24 mouse cellular contexts compared by ENCODE assay signal in the genomic region with DNA sequence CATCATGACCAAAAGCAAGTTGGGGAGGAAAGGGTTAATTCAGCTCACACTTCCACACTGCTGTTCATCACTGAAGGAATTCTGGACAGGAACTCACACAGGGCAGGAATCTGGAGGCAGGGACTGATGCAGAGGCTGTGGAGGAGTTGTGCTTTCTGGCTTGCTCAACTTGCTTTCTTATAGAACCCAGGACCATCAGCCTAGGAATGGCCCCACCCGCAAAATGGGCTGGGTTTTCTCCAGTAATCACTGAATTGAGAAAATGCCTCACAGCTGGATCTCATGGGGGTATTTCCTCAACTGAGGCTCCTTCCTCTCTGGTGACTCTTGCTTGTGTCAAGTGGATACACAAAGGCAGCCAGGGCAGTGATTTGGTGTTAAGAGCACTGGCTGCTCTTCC. TPM values are rescaled to one million over a fixed set of nuclear protein-coding genes. Genes with fewer than 3 reads are reported as not detected.
DNase-seq lines count a peak whose midpoint lies in the region; ATAC-seq and TF ChIP-seq lines count a peak whose summit lies in the region.
"Had no signal": no experiment of that assay in that cellular context is flagged by ENCODE, and none has a peak within 500 bp of the region (broad histone marks: within the 10 kb centered on the region; RNA-seq: fewer than 3 reads in every experiment).

No protein-coding gene starts in this region.

- TF ChIP-seq CTCF in ES-Bruce4 (IDR thresholded peaks at IDR 0.05; ENCODE audit: low read depth, low read length), result no peak

- TF ChIP-seq EP300 in ES-Bruce4 (IDR thresholded peaks at IDR 0.05; ENCODE audit: insufficient read depth, low read depth, low read length), result peak; percentile 39; the same call in 1 of the 2 replicates

- H3K9me3 ChIP-seq in ES-Bruce4 (replicated peaks; ENCODE audit: control insufficient read depth, insufficient read depth, low read length, poor library complexity, severe bottlenecking), result no peaks in the 10 kb centered on the region
- H3K9me3 ChIP-seq in ES-E14 (ENCODE audit: control insufficient read depth, insufficient read depth, low read depth, low read length), result no peaks in the 10 kb centered on the region
- H3K9me3 ChIP-seq: embryonic facial prominence, embryonic 13.5 days; embryonic facial prominence, embryonic 15.5 days; forebrain, embryonic 10.5 days; forebrain, embryonic 12.5 days had no signal

- no peaks in the 10 kb centered on the region for H3K27me3 ChIP-seq in ES-Bruce4 (ENCODE audit: control insufficient read depth, insufficient read depth, low read length, poor library complexity, severe bottlenecking)
- H3K27me3 ChIP-seq: embryonic facial prominence, embryonic 13.5 days; embryonic facial prominence, embryonic 15.5 days; forebrain, embryonic 12.5 days had no signal

- in situ Hi-C loops in ES-E14 (cut with MboI; ENCODE audit: low sequenced_read_pairs in 2 of 2, unreplicated experiment in 2 of 2), result no loop called here

- H3K4me3 ChIP-seq in ES-Bruce4 (ENCODE audit: low read depth, low read length) (no peak overlapping the region), ES-E14 (ENCODE audit: insufficient read depth in 1 of 2, low read depth in 1 of 2, low read length in 2 of 2, poor library complexity in 1 of 2, severe bottlenecking in 1 of 2) (no peak overlapping the region)
- H3K4me3 ChIP-seq: embryonic facial prominence, embryonic 13.5 days; embryonic facial prominence, embryonic 15.5 days; erythroblast, embryonic 14.5 days; forebrain, embryonic 10.5 days; forebrain, embryonic 12.5 days had no signal

- H3K27ac ChIP-seq in ES-Bruce4 (ENCODE audit: insufficient read depth, low read length), result peak overlapping the region; percentile 37
- peak overlapping the region; percentile 11; the same call in 1 of the 2 replicates for H3K27ac ChIP-seq in ES-E14 (ENCODE audit: insufficient read depth, low read depth, low read length, poor library complexity, severe bottlenecking)
- H3K27ac ChIP-seq: embryonic facial prominence, embryonic 13.5 days; embryonic facial prominence, embryonic 15.5 days; forebrain, embryonic 10.5 days; forebrain, embryonic 12.5 days had no signal

- no peak for ATAC-seq in inflammation-experienced regulatory T-cells, adult 6 months
- ATAC-seq: CD4-positive, CD25-positive, alpha-beta regulatory T cell, adult 4 months; forebrain, embryonic 14.5 days; forebrain, embryonic 16.5 days had no signal

- H3K9ac ChIP-seq in ES-Bruce4 (ENCODE audit: low read depth, poor library complexity, severe bottlenecking) (no peak overlapping the region), ES-E14 (ENCODE audit: insufficient read depth, low read depth, low read length, poor library complexity, severe bottlenecking) (no peak overlapping the region)
- H3K9ac ChIP-seq: embryonic facial prominence, embryonic 13.5 days; embryonic facial prominence, embryonic 15.5 days; forebrain, embryonic 12.5 days had no signal

- H3K36me3 ChIP-seq in ES-Bruce4 (ENCODE audit: control insufficient read depth, insufficient read depth, low read length, poor library complexity, severe bottlenecking), result no peaks in the 10 kb centered on the region
- no peaks in the 10 kb centered on the region for H3K36me3 ChIP-seq in ES-E14 (ENCODE audit: control insufficient read depth, insufficient read depth, low read length, poor library complexity, severe bottlenecking)
- H3K36me3 ChIP-seq: embryonic facial prominence, embryonic 15.5 days had no signal

- H3K4me1 ChIP-seq in ES-Bruce4 (ENCODE audit: control insufficient read depth, insufficient read depth, low read length), result peaks cover 2% of the 10 kb centered on the region
- H3K4me1 ChIP-seq in ES-E14 (ENCODE audit: control insufficient read depth in 2 of 2, insufficient read depth in 2 of 2, low read length in 2 of 2, poor library complexity in 1 of 2), result peaks cover 5 to 7% of the 10 kb centered on the region in 2 experiments; a peak in 3 of 4 replicates

- peak; percentile 66 for DNase-seq in ES-E14 (ENCODE audit: low read depth, low spot score)
- peak; percentile 95 for DNase-seq in ZHBTc4 (ENCODE audit: low read depth, low spot score)
- DNase-seq in lung, postnatal 36 days, result no peak
- DNase-seq: adrenal gland, adult 2 months; adrenal gland, postnatal 10 days; adrenal gland, postnatal 25 days; B cell, adult 2 months; cerebellum, adult 11 months; cerebellum, adult 18-20 months; cerebellum, adult 8-10 months; cerebellum, adult 9-11 months; cerebellum, postnatal 14 days; cerebellum, postnatal 36 days; embryo, embryonic 11 days had no signal

- TF ChIP-seq POLR2A in ES-Bruce4 (IDR thresholded peaks at IDR 0.05; ENCODE audit: insufficient read depth, low read length), result no peak

TF ChIP-seq in ES-E14, 5 proteins besides CTCF, POLR2A, EP300 and RAD21:
- TF ChIP-seq ZC3H11A (IDR thresholded peaks at IDR 0.05; ENCODE audit: borderline replicate concordance, low read depth, low read length) (no peak), ZNF384 (IDR thresholded peaks at IDR 0.05; ENCODE audit: low read depth, low read length) (no peak), CHD2 (IDR thresholded peaks at IDR 0.05; ENCODE audit: low read depth, low read length) (no peak), MAFK (IDR thresholded peaks at IDR 0.05; ENCODE audit: insufficient read depth, low read depth, low read length) (no peak), HCFC1 (IDR thresholded peaks at IDR 0.05; ENCODE audit: borderline replicate concordance, insufficient read depth, low read length) (no peak)

RNA-seq across cellular contexts. Expression of a gene that starts 48.9 kb away (rescaled TPM):
- polyA plus RNA-seq in ES-Bruce4 (2011; ENCODE audit: insufficient read depth, insufficient read length, low read depth, missing spikeins), result 52.0 and 55.9 TPM in 2 replicates
- total RNA-seq in ES-E14 (2012; rRNA removed), result 19.6 and 20.1 TPM in 2 replicates
- polyA plus RNA-seq in inflammation-experienced regulatory T-cells, adult 6 months (2017; shearing (Covaris generic)), result not detected
- polyA plus RNA-seq: CD4-positive, CD25-positive, alpha-beta regulatory T cell, adult 4 months; erythroblast, embryonic 14.5 days had no signal

Comparison
In these comparisons a context has a peak if more than half of its experiments do, and no peak if none do; other contexts are left out.
1. RNA of a gene that starts 48.9 kb away (polyA plus RNA-seq): 52.0 to 55.9 TPM in ES-Bruce4; not detected in inflammation-experienced regulatory T-cells, adult 6 months; every median in the first group is over 10 times any median in the second.